Mouse (Mus musculus) kidney, postnatal 10 days (tissue): Measurements from ENCODE around the gene Sycp2.

Source experiments
- DNase-seq: peaks from one replicate; pipeline ENCODE4 v3.0.0; 2021; ENCODE audit warnings: mixed read lengths

The Sycp2 gene

DNA sequence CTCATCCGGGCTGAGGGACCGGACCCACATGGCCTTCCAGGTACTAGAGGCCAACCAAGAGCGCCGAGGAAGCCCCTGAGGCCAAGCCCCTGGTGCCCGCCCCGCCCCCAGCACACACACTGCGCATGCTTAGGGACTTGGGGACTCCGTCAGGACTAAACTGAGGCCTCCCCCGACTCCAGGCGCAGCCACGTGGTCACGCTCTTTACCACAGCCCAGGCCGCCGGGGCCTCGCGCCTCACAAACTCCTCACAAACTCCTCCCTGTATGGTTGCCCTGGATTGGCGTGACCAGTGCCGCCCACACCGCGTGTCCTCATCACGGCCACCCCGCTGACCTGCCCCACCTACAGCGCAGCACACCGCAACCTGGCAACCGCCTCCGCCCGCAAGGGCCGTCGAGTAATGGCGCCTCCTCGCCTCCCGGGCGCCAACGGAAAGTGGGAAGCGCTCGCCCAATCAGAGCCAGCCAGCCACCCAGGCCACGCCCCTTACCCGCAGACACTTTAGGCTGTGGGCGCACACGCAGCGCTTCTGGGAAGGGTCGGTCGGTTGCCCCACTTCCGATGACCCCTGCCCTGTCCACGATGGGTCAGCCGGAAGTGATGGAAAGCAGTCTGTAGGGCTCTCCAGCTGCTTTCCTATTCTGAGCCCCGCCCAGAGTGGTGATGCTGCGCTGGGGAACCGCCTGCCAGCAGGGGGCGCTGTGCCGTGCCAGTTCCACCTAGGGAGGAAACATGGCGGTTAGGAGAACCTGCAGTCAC is at the start of gene Sycp2:
TSS of gene Sycp2 (minus strand) at position 633 of the 763 bp plus-strand sequence.
- no peak for DNase-seq

DNA sequence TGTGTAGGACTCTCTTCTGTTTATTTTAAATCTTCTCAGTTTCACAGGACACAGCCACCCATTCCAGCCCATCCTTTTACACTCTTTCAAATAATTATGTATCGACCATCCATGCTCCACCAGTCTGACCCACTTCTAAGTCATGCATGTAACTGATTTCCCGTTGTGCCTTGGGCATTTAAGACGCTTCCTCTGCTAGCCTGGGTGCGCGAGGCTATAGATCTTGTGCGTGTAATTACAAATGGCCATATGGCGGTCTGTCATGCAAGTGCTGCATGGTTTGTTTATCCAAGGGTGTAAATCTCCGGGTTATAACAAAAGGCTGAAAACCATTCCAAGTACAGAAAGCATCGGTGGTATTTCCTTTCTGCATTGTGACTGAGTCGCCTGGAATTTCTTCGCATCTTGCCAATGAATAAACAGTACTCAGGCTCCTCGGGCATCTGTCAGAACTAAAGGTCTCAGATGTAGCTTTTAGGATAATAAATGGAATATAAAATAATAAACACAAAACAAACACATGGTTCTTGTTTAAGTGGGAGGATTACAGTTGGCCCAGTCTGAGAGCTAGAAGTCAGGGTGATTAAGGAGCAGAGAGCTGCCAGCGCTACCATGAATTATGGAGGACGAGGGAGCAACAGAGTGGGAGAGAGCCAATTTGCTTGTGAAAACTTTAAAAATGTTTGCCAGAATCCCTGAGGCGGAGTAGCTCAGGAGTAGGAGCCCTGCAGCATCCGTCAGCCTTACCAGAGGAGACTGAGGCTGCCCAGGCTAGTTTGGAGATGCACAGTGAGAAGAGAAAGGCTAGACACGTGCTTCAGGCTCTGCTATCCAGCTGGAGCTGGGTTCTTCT is 47.4 kb upstream of the Sycp2 start:
- DNase-seq = peak; percentile 46

DNA sequence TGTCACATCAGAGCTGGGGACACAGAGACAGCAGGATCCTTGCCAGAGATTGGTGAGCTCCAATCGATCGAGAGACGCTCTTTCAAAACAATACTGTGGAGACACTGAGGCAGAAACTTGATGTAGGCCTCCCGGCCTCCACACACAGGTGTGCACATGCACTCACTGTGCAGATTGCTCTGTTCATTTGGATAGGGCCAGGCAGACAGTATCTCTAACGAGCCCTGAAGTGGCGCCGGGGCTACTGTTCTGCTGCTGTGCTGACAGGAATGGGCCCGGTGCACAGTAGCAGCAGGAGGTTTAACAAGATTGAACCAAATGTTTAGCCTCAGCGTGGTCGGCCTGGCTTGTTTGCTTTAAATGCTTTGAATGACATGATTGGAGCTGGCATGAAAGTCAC is 43.5 kb upstream of the Sycp2 start:
- DNase-seq = no peak

DNA sequence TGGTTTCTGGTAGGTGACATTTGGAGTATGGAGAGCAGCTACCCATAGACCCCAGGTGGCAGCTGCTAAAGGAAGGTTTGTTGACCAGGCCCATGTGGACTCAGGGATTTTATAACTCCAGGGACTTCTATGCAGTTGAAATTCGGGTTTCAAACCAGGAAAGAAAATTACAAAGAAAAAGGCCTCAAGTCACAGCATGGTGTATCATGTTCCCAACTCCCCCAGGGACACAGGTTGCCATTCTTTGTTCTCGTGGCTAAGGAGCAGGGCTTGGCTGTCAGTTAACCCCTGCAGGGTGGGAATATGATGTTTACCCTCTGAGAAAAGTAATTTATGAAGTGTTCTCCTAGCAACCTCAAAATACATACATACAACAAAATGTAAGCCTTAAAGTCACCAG is 42.8 kb upstream of the Sycp2 start:
- no peak for DNase-seq

DNA sequence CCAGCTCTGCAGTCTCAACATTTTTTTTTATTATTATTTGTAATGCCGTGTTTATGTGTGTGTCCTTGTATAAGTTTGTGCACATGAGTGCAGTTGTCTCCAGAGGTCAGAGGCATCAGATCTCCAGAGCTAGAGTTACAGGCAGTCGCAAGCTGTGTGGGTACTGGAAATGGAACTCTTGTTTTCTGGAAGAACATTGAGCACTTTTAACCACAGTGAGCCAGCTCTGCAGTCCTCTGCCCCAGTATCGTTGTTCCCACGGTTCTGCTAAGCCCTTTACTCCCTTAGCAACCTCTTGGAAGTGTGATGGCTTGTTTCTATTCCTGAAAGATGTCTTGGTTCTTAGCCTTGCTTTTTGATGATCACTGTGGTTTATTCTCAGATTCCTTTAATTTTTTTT is 41.9 kb upstream of the Sycp2 start:
- DNase-seq = no peak

DNA sequence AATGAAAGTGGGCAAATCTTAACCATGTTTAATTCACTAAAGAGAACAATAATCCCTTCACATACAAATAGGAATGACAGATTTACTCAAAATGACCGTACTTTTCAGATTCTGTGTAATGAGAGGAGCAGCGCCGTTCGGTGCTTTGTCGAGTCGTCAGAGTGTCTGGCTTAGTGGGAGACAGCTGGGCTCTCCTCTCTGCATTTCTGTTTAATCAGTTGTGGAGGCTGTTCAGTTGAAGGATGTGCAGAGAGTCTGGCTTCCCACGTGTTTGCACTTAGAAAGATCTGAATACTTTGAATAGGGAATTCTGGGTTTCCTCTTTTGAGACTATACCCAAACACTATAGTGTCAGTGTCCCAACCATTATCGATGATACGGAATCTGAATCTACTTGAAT is 29.8 kb upstream of the Sycp2 start:
- no peak for DNase-seq

DNA sequence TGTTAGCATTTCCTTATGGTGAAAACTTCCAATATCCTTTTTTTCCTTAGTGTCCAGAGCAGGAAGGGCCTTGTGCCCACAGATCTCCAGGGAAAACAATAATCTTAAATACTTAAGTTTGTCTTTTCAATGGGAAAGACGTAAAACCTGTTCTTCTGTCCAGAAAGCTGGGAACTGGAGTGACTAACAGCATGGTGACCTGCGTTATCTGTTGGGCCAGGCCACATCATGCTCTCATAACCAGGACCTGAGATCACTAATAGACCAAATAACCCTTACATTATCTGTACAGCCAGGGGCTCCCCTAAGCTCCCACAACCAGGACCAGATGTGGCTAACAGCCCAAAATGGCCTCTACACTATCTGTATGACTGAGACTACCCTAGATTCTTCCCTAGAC is 26.4 kb upstream of the Sycp2 start:
- DNase-seq = no peak

DNA sequence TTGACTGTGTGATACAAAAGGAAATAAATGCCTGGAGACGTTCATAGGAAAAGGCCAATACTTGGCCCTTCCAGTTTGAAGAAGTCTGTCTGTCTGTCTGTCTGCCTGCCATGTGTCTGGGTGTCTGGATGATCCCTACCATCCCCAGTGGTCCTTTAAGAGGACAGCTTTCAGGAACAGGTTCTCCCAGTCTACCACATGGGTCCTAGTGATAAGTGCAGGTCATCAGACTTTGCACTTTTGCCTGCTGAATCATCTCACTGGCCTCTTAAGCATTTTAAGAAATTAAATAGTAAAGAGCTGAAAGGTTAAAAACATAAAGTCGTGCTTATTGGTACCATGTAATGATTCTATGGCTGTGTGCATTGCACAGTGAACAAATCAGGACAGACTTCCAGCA is 26.0 kb upstream of the Sycp2 start:
- DNase-seq = no peak

DNA sequence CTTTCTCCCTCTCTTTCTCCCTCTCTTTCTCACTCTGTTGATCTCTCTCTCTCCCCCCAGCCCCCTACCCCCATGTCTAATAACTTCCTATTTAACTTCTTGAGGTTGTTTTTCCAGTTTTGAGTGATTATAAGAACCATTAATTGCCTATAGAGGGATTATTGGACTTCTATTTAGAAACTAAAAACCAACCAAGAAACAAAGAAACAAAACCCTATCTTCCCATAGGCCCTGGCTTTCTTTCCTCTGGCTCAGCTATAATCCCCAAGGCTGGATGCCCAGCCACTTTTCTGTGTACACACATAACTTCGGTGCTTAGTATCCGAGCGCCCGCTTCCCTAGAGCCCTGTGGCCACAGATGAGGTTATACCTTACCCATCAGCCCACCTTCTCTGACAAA is 22.7 kb upstream of the Sycp2 start, which contains the start of gene Cdh26:
TSS of gene Cdh26 (plus strand) at position 301 of the 400 bp plus-strand sequence.
- DNase-seq = no peak

DNA sequence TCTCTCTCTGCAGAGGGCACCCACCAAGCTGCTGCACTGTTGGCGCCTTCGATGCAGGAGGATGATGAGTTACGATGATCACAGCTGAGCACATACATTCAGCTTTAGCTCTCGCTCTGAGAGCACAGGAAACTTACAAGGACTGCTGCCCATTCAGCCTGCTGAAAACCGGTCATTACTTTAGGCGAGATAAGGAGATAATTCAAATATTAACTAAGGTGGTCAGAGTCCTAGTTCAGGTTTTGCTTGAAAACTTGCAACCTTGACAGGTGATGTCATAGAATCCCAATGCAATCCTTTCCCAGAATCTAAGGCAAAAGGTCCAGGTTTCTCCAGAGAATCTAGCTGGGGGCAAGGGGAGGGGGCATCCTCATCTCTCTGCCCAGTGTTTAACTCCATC is 21.9 kb upstream of the Sycp2 start:
- no peak for DNase-seq

DNA sequence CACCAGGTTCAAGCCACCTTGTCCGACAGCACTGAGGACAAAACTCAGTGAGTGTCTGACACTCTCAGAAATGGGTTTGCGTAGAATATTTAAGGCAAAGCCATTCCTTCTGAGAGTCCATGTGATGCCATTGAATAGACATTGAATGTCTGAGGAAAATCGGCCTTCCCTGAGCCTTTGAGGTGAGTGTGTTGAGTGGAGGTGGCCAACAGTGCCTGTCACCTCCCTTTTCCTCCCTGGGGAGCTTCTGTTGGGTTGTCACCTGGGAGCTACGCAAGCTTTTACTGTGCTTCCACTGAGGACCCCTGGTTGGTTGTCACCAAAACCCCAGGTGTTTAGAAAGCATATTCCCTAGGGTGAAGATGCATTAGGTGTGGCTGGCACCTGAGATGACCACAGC is 21.2 kb upstream of the Sycp2 start:
- no peak for DNase-seq

DNA sequence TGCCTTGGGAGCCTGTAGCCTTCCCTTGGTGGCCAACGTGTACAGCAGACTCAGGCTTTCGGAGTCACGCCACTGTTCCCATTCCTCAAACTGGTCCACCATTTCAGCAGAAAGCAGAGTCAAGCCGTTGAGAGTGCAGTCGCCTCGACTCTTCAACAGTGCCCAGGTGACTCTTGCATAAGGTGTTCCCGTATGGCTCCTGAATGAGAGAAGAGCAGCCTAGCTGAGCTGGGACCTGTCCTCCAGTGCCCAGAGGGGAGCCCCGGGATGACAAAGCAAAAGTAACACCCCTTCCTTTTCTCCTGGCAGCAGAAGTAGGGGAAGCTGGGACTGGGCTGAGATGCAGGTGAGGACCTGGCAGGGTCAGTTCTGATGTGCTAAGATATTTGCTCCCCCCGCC is 20.7 kb upstream of the Sycp2 start:
- DNase-seq = peak; percentile 1

DNA sequence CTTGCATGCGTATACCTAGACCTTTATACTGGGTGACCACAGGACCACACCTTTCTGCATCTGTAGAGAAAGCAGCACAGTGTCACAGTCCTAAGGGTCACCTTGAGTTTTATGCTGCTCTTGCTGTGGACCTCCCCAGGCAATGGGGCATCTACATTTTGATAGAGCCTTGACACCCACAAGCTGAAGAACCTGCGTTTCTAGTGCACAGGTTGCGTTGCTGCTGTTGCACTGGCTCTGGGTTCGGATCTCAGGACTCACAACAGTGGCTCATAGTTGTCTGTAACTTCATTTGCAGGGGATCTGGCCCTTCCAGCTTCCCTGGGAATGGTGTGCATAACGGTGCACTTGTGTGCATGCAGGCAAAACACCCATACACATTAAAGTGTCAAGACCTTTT is 19.7 kb upstream of the Sycp2 start:
- DNase-seq = peak; percentile 1

DNA sequence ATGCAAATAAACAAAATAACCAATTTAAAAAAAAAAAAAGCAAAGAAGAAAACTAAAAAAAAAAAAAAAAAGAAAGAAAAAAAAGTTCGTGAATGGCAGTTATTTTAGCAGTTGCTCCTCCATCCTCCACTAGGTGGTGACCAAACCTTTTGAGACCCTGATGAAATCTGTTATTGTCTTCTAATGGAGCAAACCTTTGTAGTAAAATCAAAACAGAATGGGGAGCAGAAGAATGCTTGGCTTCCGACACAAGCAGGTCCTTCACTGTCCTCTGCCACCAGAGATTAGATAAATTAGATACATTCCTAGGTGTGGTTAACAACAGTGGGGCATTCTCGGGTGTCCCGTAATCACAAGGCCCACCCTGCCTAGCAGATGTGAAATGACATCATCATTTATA is 18.7 kb upstream of the Sycp2 start:
- DNase-seq = peak; percentile 46

DNA sequence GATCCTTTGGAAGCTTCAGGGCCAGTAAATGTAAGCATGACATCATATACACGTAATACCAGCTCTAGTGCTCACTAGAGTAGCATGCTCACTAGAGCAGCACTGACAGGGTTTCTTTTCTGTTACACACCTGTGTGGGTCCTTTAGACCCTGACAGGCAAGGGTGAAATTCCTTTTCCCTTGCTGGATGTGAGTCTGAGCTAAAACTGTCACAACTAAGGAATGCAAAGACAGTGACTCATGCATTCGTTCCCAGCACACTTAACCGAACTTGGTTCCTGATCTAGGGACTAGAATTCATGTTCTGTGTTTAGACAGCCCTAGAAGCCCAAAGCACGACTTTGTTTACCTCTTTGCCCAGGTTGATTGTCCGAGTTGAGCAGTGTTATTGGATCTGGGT is 15.7 kb upstream of the Sycp2 start:
- DNase-seq = no peak

DNA sequence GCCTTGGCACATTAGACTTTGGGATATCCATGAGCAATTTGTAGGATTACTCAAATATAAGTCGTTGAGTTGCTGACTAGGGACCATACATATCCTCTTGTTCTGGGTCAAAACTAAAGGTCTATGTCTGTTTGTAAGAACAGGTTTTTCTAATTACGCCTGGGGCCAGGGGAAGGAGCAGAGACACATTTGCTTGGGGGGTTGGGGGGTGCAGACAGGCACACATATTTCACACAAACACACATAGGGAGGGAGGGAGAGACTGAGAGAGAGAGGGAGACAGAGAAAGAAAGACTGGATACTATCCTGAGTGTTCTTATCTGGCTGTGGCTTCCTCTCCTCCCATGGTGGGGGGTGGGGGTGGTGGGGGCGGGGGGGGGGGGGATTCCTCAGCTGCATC is 14.7 kb upstream of the Sycp2 start:
- no peak for DNase-seq

DNA sequence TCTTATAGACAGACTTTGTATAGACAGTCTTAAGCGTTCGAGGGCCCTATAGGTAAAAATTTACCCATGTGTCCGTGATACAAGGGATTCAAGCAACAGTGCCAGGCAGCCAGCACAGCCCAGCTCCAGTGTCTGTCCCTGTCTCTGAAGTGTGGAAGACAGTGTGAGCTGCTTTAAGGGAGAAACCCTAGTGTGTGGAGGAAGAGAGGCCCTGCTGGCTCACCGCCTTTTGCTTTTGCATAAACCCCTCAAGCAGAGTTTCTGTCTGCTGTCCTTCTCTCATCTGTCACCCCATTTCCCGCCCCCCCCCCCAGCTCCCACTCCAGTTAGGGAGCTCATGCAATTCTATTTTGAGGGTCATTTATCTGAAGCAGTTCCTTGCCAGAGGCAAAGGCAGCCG is 14.1 kb upstream of the Sycp2 start:
- DNase-seq = no peak

DNA sequence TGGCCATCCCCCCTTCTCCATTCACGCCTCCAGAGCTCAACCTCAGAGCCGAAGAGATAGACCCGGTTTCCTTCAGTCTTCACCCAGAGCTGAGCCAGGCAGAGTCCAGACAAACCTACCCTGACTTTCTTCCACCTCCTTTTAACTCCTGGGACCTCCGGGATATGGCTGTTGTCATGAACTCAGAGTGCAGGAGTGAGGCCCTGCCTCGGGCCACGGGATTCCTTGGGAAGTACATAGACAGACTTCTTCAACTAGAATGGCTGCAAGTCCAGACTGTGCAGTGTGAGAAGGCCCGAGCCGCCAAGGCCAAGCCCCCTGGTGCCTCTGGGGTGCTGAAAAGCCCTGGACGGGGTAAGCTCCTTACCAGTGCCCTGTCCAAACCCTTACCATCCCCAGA is 13.1 kb upstream of the Sycp2 start:
- DNase-seq = no peak

DNA sequence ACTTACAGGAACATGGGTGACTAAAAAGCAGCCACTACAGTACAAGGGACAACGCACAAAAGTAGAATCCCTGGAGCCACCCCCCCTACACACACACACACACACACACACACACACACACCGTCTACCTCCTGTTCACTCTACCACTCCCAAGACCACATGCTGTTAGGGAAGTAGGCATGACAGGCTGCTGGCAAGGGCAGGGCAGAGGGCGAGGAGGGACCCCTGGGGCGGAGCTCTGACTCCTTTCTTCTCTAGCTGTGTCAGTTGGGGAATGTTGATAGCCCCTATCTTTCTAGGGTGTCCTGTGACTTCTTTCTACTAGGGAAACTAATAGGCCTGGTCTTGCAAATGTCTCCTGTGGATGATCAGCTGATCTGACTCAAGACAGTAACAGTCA is 9.5 kb upstream of the Sycp2 start:
- no peak for DNase-seq

DNA sequence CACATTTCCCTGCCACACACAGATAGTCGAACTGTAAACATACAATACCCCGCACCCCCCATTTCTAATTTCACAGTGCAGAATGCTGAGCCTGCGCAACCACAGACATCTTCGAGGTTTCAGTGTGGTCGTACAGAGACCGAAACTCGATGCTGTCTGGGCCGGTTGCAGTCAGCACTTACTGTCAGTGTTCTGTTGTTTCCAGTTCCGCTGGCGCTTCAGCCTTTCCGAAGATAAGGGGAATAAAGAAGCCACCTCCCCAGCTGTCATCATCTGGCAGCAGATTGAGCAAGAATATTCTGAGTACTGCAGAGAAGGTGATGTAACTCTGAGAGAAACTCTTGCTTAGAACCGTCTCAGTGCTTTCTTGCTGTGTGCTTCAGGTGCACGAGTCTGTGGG is 8.9 kb upstream of the Sycp2 start:
- no peak for DNase-seq

DNA sequence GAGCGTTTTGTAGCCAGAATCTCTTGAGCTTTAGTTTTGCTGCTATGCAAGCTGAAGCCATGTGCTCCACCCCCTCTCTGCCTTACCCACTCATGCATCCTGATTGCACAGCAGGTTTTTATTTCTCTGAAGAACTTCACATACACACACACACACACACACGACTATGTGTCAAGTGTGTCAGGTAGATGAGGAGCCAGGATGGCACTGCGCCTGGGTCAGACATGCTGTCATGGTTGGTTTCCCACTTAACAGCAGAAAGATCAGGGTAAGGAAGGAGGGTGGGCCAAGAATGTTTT is 7.6 kb upstream of the Sycp2 start:
- no peak for DNase-seq

DNA sequence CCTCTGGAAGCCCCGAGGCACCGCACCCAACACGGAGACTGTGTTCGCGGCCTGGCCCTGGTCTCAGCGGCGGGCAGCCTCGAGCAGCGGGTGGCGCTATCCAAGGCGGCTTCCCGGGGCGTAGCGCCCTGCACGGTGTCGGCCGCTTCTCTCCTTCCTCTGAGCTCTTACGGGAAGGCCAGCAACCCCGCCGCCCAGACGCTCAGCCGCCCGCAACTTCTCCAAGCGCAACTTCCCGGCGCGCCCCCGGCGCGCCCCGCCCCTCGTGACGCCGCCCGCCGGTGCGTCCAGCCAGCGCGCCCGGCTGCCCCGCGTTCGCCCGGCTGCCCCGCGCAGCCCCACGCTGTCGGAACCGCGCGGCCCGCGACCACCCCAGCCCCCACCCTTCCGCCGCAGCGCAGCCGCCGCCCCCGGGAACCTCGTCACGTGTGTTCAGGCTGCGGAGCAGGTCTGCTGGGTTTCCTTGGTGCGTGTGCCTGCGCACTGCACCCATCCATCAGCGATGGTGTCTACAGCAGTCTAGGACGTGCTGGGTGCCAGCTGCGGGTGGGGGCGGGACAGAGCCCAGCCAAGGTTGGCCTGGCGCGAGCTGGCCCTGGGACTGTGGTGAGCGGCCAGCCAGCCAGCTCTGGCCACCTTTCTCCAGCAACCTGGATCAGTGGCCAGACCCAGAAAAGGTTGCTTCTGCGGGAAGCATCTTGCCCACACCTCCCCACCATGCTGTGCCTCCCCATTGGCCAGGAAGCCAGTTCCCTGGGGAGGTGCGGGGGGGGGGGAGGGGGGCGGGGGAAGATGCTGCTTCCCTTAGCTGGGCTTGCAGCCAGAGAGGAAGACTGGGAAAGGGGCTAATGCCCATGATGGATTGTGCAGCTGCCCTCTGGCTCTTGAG is 7.0 kb upstream of the Sycp2 start, which contains the start of the genes Ppp1r3d and Fam217b:
TSS of gene Ppp1r3d (minus strand) at position 212 of the 889 bp plus-strand sequence.
TSS of gene Fam217b (plus strand) at position 264 of the 889 bp plus-strand sequence.
- DNase-seq = peak; percentile 83
